Mouse (Mus musculus) CD4-positive helper T cell, adult 2 months (primary cell): ENCODE data around the gene Lef1.

Source experiments
- DNase-seq: peaks from one replicate; pipeline ENCODE4 v3.0.0-alpha.2; 2012; ENCODE audit warnings: low read depth, missing footprints, low spot score

Gene Lef1

GRCm38 (mm10) chr3:131190239-131190638 lies 80.0 kb downstream of the Lef1 start:
- no peak for DNase-seq

DNA sequence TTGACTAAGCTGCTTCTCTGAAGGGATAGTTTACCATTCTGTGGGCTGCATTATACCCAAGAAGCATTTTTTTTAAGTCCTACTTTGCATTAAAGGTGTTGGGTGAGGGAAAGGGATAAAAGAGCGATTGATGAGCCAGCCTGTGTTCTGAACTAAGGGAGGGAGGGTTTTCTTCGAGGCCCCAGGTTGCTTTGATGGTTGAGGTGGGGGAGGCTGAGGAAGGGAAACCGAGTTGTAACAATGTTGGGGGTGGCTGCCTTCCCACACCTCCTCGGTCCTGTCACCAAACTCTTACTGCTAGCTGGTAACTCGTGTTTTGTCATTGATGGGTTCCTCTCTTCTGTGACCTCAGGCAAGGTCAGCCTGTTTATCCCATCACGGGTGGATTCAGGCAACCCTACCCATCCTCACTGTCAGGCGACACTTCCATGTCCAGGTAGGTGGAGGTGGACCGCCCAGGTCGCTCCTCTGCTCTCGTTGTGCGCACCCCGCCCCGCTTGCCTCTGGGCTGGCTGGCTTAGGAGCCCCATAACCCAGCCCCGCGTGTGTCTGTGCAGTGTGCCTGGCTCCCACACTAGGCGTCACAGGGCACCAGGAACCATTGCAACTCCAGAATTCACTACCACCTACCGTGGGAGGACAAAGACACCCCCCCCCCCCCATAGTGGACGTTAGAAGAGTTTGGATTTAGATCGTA lies 80.5 kb downstream of the Lef1 start:
- DNase-seq = peak; percentile 74

GRCm38 (mm10) chr3:131191454-131191853 lies 81.2 kb downstream of the Lef1 start:
- no peak for DNase-seq

GRCm38 (mm10) chr3:131196050-131196449 lies 85.8 kb downstream of the Lef1 start:
- no peak for DNase-seq

DNA sequence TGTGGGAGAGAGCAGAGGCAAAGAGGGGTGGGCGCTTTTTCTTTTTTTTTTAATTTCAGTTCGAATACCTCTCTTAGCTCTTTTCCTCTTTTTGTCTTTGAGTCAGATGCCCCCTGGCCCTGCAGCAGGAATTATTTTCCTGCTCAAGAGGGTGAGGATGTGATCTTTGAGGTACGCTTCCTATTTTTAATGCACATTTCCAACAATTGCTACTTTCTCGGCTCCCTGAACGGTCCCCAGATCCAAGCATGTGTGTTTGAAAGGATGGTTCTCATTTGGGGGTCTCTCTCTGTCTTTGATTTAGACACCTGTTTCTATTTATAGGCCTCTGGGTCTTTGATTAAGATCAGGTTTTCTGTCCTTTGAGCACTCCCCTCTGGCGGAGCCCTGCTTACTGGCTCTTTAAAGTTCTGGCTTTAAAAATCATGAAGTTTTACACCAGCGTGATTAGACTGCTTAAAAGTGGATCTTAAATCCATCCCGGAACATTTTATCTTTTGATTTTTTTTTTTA lies 86.3 kb downstream of the Lef1 start:
- no peak for DNase-seq

GRCm38 (mm10) chr3:131198991-131199390 lies 88.7 kb downstream of the Lef1 start:
- DNase-seq = no peak

- DNase-seq = peak; percentile 68
These were observed 89.5 kb downstream of the Lef1 start for GRCm38 (mm10) chr3:131199590-131200288.

- no peak for DNase-seq
These were observed 92.0 kb downstream of the Lef1 start for GRCm38 (mm10) chr3:131202311-131202710.

DNA sequence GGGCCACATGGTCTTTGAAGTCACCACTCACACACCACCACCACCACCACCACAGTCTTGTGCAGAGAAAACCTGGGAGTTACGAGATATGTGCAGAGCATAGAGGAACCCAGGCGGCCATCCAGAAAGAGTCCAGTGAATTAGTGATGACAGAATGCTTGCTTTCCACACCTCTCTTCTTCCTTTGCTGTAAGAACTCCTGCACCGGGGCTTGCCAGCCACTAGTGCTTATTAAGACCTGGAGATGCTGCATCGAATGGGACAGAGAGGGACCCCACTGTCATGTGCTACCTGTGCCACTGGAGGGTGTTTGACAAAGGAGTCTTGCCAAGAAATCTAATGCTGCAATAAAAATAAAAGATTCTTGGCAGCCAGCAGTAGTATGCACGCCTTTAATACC lies 97.6 kb downstream of the Lef1 start:
- peak; percentile 62 for DNase-seq

GRCm38 (mm10) chr3:131208265-131208891 lies 98.1 kb downstream of the Lef1 start:
- peak; percentile 93 for DNase-seq

DNA sequence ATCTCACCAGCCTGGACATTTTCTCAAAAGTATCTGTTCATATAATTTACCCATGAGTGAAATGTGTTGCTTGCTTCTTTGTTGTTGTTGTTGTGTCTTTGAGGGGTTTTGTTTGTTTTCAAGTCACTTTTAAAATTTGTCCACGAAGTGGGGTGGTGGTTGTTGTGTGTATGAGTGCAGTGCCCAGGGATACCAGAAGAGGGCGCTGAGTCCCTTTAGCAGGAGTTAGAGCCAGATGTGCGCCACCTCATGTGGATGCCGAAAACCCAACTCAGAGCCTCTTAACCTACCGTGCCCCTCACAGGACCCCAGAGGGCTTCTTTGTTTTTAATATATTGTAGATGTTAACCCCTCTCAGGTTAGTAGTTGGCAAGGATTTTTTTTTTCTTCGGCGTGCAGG lies 101.9 kb downstream of the Lef1 start:
- DNase-seq = no peak

GRCm38 (mm10) chr3:131214060-131214658 lies 103.9 kb downstream of the Lef1 start:
- DNase-seq = no peak

DNA sequence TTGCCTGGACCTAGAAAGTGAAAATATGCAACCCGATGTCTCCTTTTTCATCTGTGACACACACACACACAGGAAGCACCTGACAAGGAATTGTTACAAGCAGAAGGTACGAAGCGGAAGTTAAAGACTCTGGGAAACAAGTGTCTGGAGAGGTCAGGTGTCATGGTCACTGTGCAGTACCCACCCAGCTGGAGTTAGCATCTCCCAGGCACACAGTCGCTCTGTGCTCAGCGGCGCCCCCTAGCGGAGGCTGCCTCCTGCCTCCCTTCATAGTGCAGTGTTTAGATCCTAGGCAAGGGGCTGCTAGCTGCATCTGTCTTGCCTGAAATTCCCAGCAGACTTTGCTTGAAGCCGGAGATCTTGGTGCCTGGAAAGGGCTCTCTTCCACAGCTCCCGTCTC lies 104.6 kb downstream of the Lef1 start:
- DNase-seq = peak; percentile 64

- no peak for DNase-seq
These were observed 108.5 kb downstream of the Lef1 start for GRCm38 (mm10) chr3:131218636-131219390.

DNA sequence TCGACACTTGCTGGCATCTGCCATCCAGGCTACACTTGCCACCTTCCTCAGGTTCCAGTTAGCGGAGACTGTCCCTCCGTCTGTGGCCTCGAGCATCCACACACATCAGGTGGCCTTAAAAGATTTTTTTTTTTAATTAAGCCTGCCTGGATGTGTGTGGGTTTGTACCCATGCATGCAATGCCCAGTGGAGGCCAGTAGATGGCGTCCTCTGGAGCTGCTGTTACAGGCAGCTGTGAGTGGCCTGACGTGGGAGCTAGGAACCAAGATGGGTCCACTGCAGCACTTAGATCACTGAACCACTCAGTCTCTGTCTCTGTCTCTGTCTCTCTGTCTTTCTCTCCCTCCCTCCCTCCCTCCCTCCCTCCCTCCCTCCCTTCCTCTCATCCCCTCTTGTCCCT lies 117.8 kb downstream of the Lef1 start:
- peak; percentile 52 for DNase-seq

DNA sequence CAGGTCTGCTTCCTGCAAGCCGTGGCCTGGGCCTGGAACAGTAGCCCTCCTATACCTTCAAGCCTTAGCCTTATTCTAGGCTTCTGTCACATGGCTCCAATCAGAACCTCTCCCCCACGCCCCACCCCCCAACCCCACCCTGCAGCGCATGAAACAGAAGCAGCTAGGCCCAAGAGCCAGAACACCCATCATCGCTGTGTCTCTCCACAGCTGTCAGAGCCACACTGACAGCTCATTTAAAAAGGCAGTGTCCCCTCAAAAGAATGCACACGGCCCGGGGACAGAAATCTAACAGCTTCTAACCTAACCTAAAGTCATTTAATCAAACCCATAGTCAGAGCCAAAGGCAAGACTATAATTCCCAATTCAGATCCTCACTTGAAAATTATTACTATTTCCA lies 126.8 kb downstream of the Lef1 start:
- no peak for DNase-seq

DNA sequence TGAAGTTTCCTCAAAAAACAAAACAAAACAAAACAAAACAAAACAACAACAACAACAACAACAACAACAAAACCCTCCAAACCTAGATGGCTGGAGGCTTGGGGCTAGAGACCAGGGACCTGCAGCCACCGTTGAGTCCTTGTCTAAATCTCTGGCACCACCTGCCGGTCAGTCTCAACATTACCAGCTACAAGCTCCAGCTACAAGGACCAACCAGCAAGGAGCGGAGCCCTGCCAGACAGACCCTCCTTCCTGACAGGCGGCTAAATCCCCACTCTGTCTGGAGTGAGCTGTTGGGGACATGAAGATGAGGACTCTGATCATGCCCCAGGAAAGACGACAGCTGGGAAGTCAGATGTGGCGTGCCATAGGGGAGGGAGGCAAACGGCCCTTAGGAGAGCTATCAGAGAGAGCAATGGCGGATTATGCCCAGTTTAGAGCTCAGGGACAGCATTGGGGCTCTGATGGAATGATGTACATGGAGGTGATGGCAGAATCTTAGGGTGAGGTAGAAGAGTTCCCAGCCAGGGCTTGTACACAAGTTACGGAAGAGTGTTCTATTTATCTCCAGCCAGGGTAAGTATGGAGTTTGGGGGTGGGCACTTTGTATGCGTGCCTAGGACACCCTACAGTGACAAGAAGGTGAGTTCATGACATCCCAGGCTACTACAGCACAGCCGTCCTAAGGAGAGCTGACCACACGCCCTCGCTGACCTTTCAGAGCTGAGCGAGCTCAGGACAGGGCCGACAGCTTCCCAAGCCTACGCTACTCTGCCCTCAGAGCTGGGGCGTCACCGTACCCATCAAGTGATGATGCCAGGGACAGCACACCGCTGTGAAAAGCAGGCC lies 127.7 kb downstream of the Lef1 start:
- peak; percentile 77 for DNase-seq

DNA sequence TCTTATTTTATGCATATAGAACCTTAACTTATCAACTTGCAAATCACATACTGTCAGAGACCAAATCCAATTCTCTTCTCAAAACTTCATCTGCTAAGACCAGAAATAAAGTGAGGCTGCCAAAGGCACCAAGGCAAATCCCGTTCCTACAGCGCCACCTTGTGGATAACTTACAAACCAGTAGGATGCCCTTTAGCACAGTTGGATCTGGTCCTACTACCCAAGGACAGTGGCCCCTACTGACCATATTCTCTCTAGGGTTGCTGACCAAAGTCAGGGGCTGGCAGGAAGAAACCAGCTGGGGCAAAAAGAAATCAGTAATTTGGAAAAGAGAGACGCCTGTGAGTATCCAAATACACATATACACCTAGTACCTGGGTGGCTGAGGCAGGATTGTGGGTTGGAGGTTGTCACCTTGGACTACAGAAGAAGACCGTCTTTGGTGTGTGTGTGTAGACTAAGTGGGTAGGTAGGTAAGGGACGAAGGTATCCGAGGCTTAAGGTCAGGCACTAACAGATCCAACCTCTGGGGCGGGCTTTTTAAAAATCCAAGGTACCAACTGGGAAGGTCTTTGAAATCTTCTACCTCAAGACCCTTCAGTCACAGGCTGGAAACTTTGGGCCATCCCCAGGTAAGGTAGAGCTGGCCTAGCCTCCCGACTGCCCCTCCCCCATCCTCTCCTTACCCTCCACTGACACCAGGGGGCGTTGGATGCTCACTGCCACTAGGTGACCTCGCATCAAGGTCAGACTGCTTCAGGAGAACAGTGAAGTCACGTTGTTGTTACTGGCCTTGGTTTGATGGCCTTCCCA lies 135.7 kb downstream of the Lef1 start:
- DNase-seq = peak; percentile 69

- DNase-seq = no peak
These were observed 136.3 kb downstream of the Lef1 start for GRCm38 (mm10) chr3:131246579-131247046.

- no peak for DNase-seq
These were observed 137.2 kb downstream of the Lef1 start for GRCm38 (mm10) chr3:131247447-131247846.
